Mouse (Mus musculus) thymus, adult 2 months (tissue): Measurements from ENCODE around the gene 2010111I01Rik.

ENCODE experiments used
- CTCF ChIP-seq: fragments of 200-500 bp; IDR thresholded peaks from 2 replicates; pipeline ENCODE4 v1.5.1; 2012; ENCODE audit warnings: mild to moderate bottlenecking, control low read depth, low read length, moderate library complexity, borderline replicate concordance; ENCODE audit not compliant: control insufficient read depth, poor library complexity, insufficient read depth; ENCODE audit errors: extremely low read depth
- POLR2A ChIP-seq: fragments of 200-500 bp; IDR thresholded peaks from 2 replicates; pipeline ENCODE4 v1.6.1; 2012; ENCODE audit warnings: mild to moderate bottlenecking, low read length, control low read depth, moderate library complexity; ENCODE audit not compliant: control insufficient read depth, poor library complexity, insufficient read depth; ENCODE audit errors: extremely low read depth

GRCm38 (mm10) chr13:63232558-63232957, 267.9 kb downstream of the 2010111I01Rik start:
- no peak for TF ChIP-seq CTCF
- TF ChIP-seq POLR2A = no peak
